In genomic region chrX:102071517-102071916, GRCm38 (mm10) we compare ENCODE assay signal across 8 mouse cellular contexts. TPM values are rescaled to one million over a fixed set of nuclear protein-coding genes. Genes with fewer than 3 reads are reported as not detected.
DNase-seq lines count a peak whose midpoint lies in the region; ATAC-seq and TF ChIP-seq lines count a peak whose summit lies in the region.

No protein-coding gene starts in this region.

- peaks cover 10% of the 10 kb centered on the region for H3K4me1 ChIP-seq in heart, embryonic 15.5 days (replicated peaks)
- 0 out of 4 replicates have a peak, but pooled peaks cover 0 to 3% of the 10 kb centered on the region in 2 experiments for H3K4me1 ChIP-seq in ES-E14 (ENCODE audit: control insufficient read depth in 2 of 2, insufficient read depth in 2 of 2, low read length in 2 of 2, poor library complexity in 1 of 2)
- no peaks in the 10 kb centered on the region for H3K4me1 ChIP-seq in hindbrain, embryonic 11.5 days (replicated peaks; ENCODE audit: control insufficient read depth, insufficient read depth, low read length)
- H3K4me1 ChIP-seq in liver, postnatal 0 days (ENCODE audit: insufficient read depth), result no peaks in the 10 kb centered on the region

- in situ Hi-C loops in ES-E14 (cut with MboI; ENCODE audit: low sequenced_read_pairs in 2 of 2, unreplicated experiment in 2 of 2), result no loop called here

- H3K27ac ChIP-seq in heart, embryonic 15.5 days, result peak overlapping the region; percentile 78
- H3K27ac ChIP-seq in ES-E14 (ENCODE audit: insufficient read depth, low read depth, low read length, poor library complexity, severe bottlenecking), result no peak overlapping the region
- peak overlapping the region; percentile 69 for H3K27ac ChIP-seq in hindbrain, embryonic 11.5 days (ENCODE audit: low read depth, low read length)
- no peak overlapping the region for H3K27ac ChIP-seq in liver, postnatal 0 days (ENCODE audit: low read depth)

- TF ChIP-seq EP300 in liver, postnatal 0 days (IDR thresholded peaks at IDR 0.05; ENCODE audit: low read depth), result no peak

- peak overlapping the region; percentile 58 for H3K4me3 ChIP-seq in heart, embryonic 15.5 days
- peak overlapping the region; percentile 52 to 66; a peak in 3 of 4 replicates for H3K4me3 ChIP-seq in ES-E14 (ENCODE audit: insufficient read depth in 1 of 2, low read depth in 1 of 2, low read length in 2 of 2, poor library complexity in 1 of 2, severe bottlenecking in 1 of 2)
- H3K4me3 ChIP-seq in hindbrain, embryonic 11.5 days (ENCODE audit: low read depth, low read length), result peak overlapping the region; percentile 43
- H3K4me3 ChIP-seq in liver, postnatal 0 days (ENCODE audit: low read depth, low read length), result peak overlapping the region; percentile 46; the same call in 1 of the 2 replicates

- ATAC-seq in heart, embryonic 15.5 days (replicated peaks; ENCODE audit: insufficient number of reproducible peaks, insufficient read depth, low FRiP score, low read depth), result no peak
- peak; percentile 25 for ATAC-seq in hindbrain, embryonic 11.5 days (ENCODE audit: low FRiP score)
- ATAC-seq in liver, postnatal 0 days, result no peak

- H3K9me3 ChIP-seq in heart, embryonic 15.5 days (replicated peaks), result no peaks in the 10 kb centered on the region
- no peaks in the 10 kb centered on the region for H3K9me3 ChIP-seq in ES-E14 (ENCODE audit: control insufficient read depth, insufficient read depth, low read depth, low read length)
- no peaks in the 10 kb centered on the region for H3K9me3 ChIP-seq in hindbrain, embryonic 11.5 days (ENCODE audit: control insufficient read depth, low read length)
- no peaks in the 10 kb centered on the region for H3K9me3 ChIP-seq in liver, postnatal 0 days (ENCODE audit: low read length)

- 17% methylated on average over 2 of the region's 2 CpGs for WGBS in heart, embryonic 15.5 days
- WGBS in hindbrain, embryonic 11.5 days, result 18% methylated on average over 2 of the region's 2 CpGs
- WGBS in liver, postnatal 0 days (ENCODE audit: insufficient replicate concordance), result 25% methylated on average over 2 of the region's 2 CpGs

- H3K4me2 ChIP-seq in heart, embryonic 15.5 days, result peak overlapping the region; percentile 81
- H3K4me2 ChIP-seq in hindbrain, embryonic 11.5 days (replicated peaks; ENCODE audit: low read depth, low read length), result peak overlapping the region; percentile 63
- H3K4me2 ChIP-seq in liver, postnatal 0 days (ENCODE audit: low read depth, low read length), result peak overlapping the region; percentile 70

- no peak for TF ChIP-seq CTCF in liver, postnatal 0 days (IDR thresholded peaks at IDR 0.05; ENCODE audit: low read depth)

- H3K9ac ChIP-seq in heart, embryonic 15.5 days, result no peak overlapping the region
- H3K9ac ChIP-seq in ES-E14 (ENCODE audit: insufficient read depth, low read depth, low read length, poor library complexity, severe bottlenecking), result no peak overlapping the region
- H3K9ac ChIP-seq in hindbrain, embryonic 11.5 days (ENCODE audit: low read depth, low read length), result no peak overlapping the region
- no peak overlapping the region for H3K9ac ChIP-seq in liver, postnatal 0 days (replicated peaks)

- no peaks in the 10 kb centered on the region for H3K36me3 ChIP-seq in heart, embryonic 15.5 days
- H3K36me3 ChIP-seq in ES-E14 (ENCODE audit: control insufficient read depth, insufficient read depth, low read length, poor library complexity, severe bottlenecking), result no peaks in the 10 kb centered on the region
- no peaks in the 10 kb centered on the region for H3K36me3 ChIP-seq in hindbrain, embryonic 11.5 days (ENCODE audit: control insufficient read depth, insufficient read depth, low read length)
- no peaks in the 10 kb centered on the region for H3K36me3 ChIP-seq in liver, postnatal 0 days (replicated peaks; ENCODE audit: insufficient read depth, low read length)

- DNase-seq in heart, adult 8-10 months (ENCODE audit: low spot score), result no peak
- DNase-seq in ES-E14 (ENCODE audit: low read depth, low spot score), result no peak
- no peak for DNase-seq in hindbrain, embryonic 11.5 days (ENCODE audit: low spot score)
- no peak for DNase-seq in liver, postnatal 0 days
- no peak for DNase-seq in ovary, postnatal 14 days (ENCODE audit: low spot score)
- no peak for DNase-seq in ovary, postnatal 10 days (ENCODE audit: low spot score)
- DNase-seq in layer of hippocampus, adult 11-12 months (ENCODE audit: low spot score), result no peak

- H3K27me3 ChIP-seq in heart, embryonic 15.5 days, result no peaks in the 10 kb centered on the region
- peaks cover 6% of the 10 kb centered on the region; the same call in 1 of the 2 replicates for H3K27me3 ChIP-seq in hindbrain, embryonic 11.5 days (ENCODE audit: control insufficient read depth, insufficient read depth, low read length)
- peaks cover 5% of the 10 kb centered on the region; the same call in 1 of the 2 replicates for H3K27me3 ChIP-seq in liver, postnatal 0 days (ENCODE audit: insufficient read depth, low read length)

TF ChIP-seq in ES-E14, 5 proteins besides CTCF, POLR2A, EP300 and RAD21:
- no peak for TF ChIP-seq ZC3H11A (IDR thresholded peaks at IDR 0.05; ENCODE audit: borderline replicate concordance, low read depth, low read length)
- TF ChIP-seq HCFC1 (IDR thresholded peaks at IDR 0.05; ENCODE audit: borderline replicate concordance, insufficient read depth, low read length), result no peak
- TF ChIP-seq ZNF384 (IDR thresholded peaks at IDR 0.05; ENCODE audit: low read depth, low read length), result no peak
- no peak for TF ChIP-seq CHD2 (IDR thresholded peaks at IDR 0.05; ENCODE audit: low read depth, low read length)
- no peak for TF ChIP-seq MAFK (IDR thresholded peaks at IDR 0.05; ENCODE audit: insufficient read depth, low read depth, low read length)

RNA-seq across cellular contexts. Expression of gene Rtl5, which starts 0.4 kb away (rescaled TPM):
- 1.2 and 1.3 TPM in 2 replicates for polyA plus RNA-seq in heart, embryonic 15.5 days (2015; fragmentation: Nextera tagmentation; extraction: Ambion mirVana)
- total RNA-seq in heart, adult 8-10 months (2022), result 1 to 10 TPM; 1.1 to 1.9 (median 1.3) TPM
- 0.26 and 0.54 TPM in 2 replicates for total RNA-seq in ES-E14 (2012; rRNA removed)
- polyA plus RNA-seq in hindbrain, embryonic 11.5 days (2014; fragmentation: Nextera tagmentation; extraction: Ambion mirVana), result 3.7 and 4.0 TPM in 2 replicates
- polyA plus RNA-seq in liver, postnatal 0 days (2015; fragmentation: Nextera tagmentation; extraction: Ambion mirVana), result 0.22 and 0.32 TPM in 2 replicates

RNA-seq across cellular contexts. Expression of gene Pin4, which starts 47.7 kb away (rescaled TPM):
- 33.8 and 51.0 TPM in 2 replicates for polyA plus RNA-seq in heart, embryonic 15.5 days (2015; fragmentation: Nextera tagmentation; extraction: Ambion mirVana)
- 10 to 100 TPM; 16.4 to 27.6 (median 19.2) TPM for total RNA-seq in heart, adult 8-10 months (2022)
- total RNA-seq in ES-E14 (2012; rRNA removed), result 36.4 and 85.2 TPM in 2 replicates
- polyA plus RNA-seq in hindbrain, embryonic 11.5 days (2014; fragmentation: Nextera tagmentation; extraction: Ambion mirVana), result 70.7 and 81.7 TPM in 2 replicates
- 37.4 and 40.5 TPM in 2 replicates for polyA plus RNA-seq in liver, postnatal 0 days (2015; fragmentation: Nextera tagmentation; extraction: Ambion mirVana)

Comparison
In these comparisons a context has a peak if more than half of its experiments do, and no peak if none do; other contexts are left out.
1. H3K27ac ChIP-seq: peak in heart, embryonic 15.5 days (single experiment) and hindbrain, embryonic 11.5 days (single experiment); none in ES-E14 (single experiment) and liver, postnatal 0 days (single experiment).
2. Peak in every context shown above with its lines, with median percentiles within 50 percentile points of each other: H3K4me2 ChIP-seq and H3K4me3 ChIP-seq.